In genomic region chr5:137759971-137760412, GRCm38 (mm10) we compare ENCODE assay signal across 8 mouse cellular contexts. TPM values are rescaled to one million over a fixed set of nuclear protein-coding genes. Genes with fewer than 3 reads are reported as not detected.
DNase-seq lines count a peak whose midpoint lies in the region; ATAC-seq and TF ChIP-seq lines count a peak whose summit lies in the region.

No protein-coding gene starts in this region.

- no peak overlapping the region for H3K9ac ChIP-seq in lung, embryonic 16.5 days (ENCODE audit: low read length)

- no peak overlapping the region for H3K27ac ChIP-seq in cerebellum, adult 2 months (ENCODE audit: insufficient read depth, low read length)
- peak overlapping the region; percentile 11; the same call in 1 of the 2 replicates for H3K27ac ChIP-seq in lung, embryonic 16.5 days (ENCODE audit: low read length)

- H3K4me1 ChIP-seq in cerebellum, adult 2 months (ENCODE audit: control insufficient read depth, insufficient read depth, low read length) = peaks cover 20% of the 10 kb centered on the region
- H3K4me1 ChIP-seq in lung, embryonic 16.5 days (replicated peaks; ENCODE audit: control insufficient read depth, insufficient read depth, low read length) = peaks cover 14% of the 10 kb centered on the region

- no peak overlapping the region for H3K4me3 ChIP-seq in cerebellum, adult 2 months (replicated peaks; ENCODE audit: insufficient read depth, low read depth, low read length)
- no peak overlapping the region for H3K4me3 ChIP-seq in lung, embryonic 16.5 days (ENCODE audit: low read length)

- H3K27me3 ChIP-seq in cerebellum, adult 2 months (ENCODE audit: control insufficient read depth, insufficient read depth, low read length) = no peaks in the 10 kb centered on the region
- H3K27me3 ChIP-seq in lung, embryonic 16.5 days (ENCODE audit: control insufficient read depth, insufficient read depth, low read depth, low read length) = no peaks in the 10 kb centered on the region

- peak; percentile 77 for TF ChIP-seq CTCF in cerebellum, adult 2 months (IDR thresholded peaks at IDR 0.05; ENCODE audit: borderline replicate concordance, insufficient read depth, low read depth, low read length)

- no peaks in the 10 kb centered on the region for H3K9me3 ChIP-seq in lung, embryonic 16.5 days (ENCODE audit: control insufficient read depth, low read length)

- peaks cover 12% of the 10 kb centered on the region for H3K36me3 ChIP-seq in lung, embryonic 16.5 days (ENCODE audit: control insufficient read depth, insufficient read depth, low read length)

- TF ChIP-seq POLR2A in cerebellum, adult 2 months (IDR thresholded peaks at IDR 0.05; ENCODE audit: borderline replicate concordance, insufficient read depth, low read length) = no peak; the same call in 1 of the 2 replicates

- peak; percentile 97 for DNase-seq in MN1 (ENCODE audit: low spot score)
- DNase-seq in cerebellum, adult 2 months = peak; percentile 88 to 89
- peak; percentile 72 for DNase-seq in forelimb bud, embryonic 11.5 days (ENCODE audit: low read depth, low spot score)
- DNase-seq in layer of hippocampus, adult 9-11 months = peak; percentile 97
- peak; percentile 85 for DNase-seq in ovary, postnatal 14 days (ENCODE audit: low spot score)
- peak; percentile 86 for DNase-seq in thymus, postnatal 14 days

- no peak overlapping the region for H3K4me2 ChIP-seq in lung, embryonic 16.5 days (ENCODE audit: low read depth, low read length)

- 19% methylated on average over 4 of the region's 4 CpGs for WGBS in cerebellum, adult 2 months
- WGBS in lung, embryonic 16.5 days = 32% methylated on average over 4 of the region's 4 CpGs

- ATAC-seq in hematopoietic stem cell, adult 5-6 weeks (replicated peaks in 1 of 2; ENCODE audit: insufficient read depth in 1 of 2, low FRiP score in 2 of 2, low TSS enrichment in 1 of 2, low read depth in 1 of 2, poor library complexity in 2 of 2, severe bottlenecking in 2 of 2) = peak; percentile 77 to 87
- ATAC-seq in lung, embryonic 16.5 days (ENCODE audit: low read depth) = peak; percentile 90

RNA-seq across cellular contexts. Expression of gene Tsc22d4, which starts 14.5 kb away (rescaled TPM):
- 465 and 497 TPM in 2 replicates for polyA plus RNA-seq in cerebellum, adult 2 months (2012; rRNA removed)
- total RNA-seq in hematopoietic stem cell, adult 5-6 weeks (2017) = 61.0 and 67.7 TPM in 2 replicates
- polyA plus RNA-seq in lung, embryonic 16.5 days (2015; fragmentation: Nextera tagmentation; extraction: Ambion mirVana) = 140 and 146 TPM in 2 replicates

RNA-seq across cellular contexts. Expression of gene Nyap1, which starts 18.6 kb away (rescaled TPM):
- 59.1 and 60.7 TPM in 2 replicates for polyA plus RNA-seq in cerebellum, adult 2 months (2012; rRNA removed)
- total RNA-seq in hematopoietic stem cell, adult 5-6 weeks (2017) = 0.05 and 0.25 TPM in 2 replicates
- polyA plus RNA-seq in lung, embryonic 16.5 days (2015; fragmentation: Nextera tagmentation; extraction: Ambion mirVana) = 1.6 and 1.9 TPM in 2 replicates

RNA-seq across cellular contexts. Expression of gene Ppp1r35, which starts 18.7 kb away (rescaled TPM):
- 47.0 and 48.2 TPM in 2 replicates for polyA plus RNA-seq in cerebellum, adult 2 months (2012; rRNA removed)
- 15.3 and 61.5 TPM in 2 replicates for total RNA-seq in hematopoietic stem cell, adult 5-6 weeks (2017)
- polyA plus RNA-seq in lung, embryonic 16.5 days (2015; fragmentation: Nextera tagmentation; extraction: Ambion mirVana) = 25.9 and 30.5 TPM in 2 replicates

RNA-seq across cellular contexts. Expression of gene Mepce, which starts 27.5 kb away (rescaled TPM):
- polyA plus RNA-seq in cerebellum, adult 2 months (2012; rRNA removed) = 38.9 and 41.9 TPM in 2 replicates
- total RNA-seq in hematopoietic stem cell, adult 5-6 weeks (2017) = 30.4 and 31.8 TPM in 2 replicates
- polyA plus RNA-seq in lung, embryonic 16.5 days (2015; fragmentation: Nextera tagmentation; extraction: Ambion mirVana) = 10.0 and 10.5 TPM in 2 replicates

RNA-seq across cellular contexts. Expression of gene Zcwpw1, which starts 27.6 kb away (rescaled TPM):
- 11.2 and 12.4 TPM in 2 replicates for polyA plus RNA-seq in cerebellum, adult 2 months (2012; rRNA removed)
- total RNA-seq in hematopoietic stem cell, adult 5-6 weeks (2017) = 21.3 and 27.6 TPM in 2 replicates
- 24.3 and 26.8 TPM in 2 replicates for polyA plus RNA-seq in lung, embryonic 16.5 days (2015; fragmentation: Nextera tagmentation; extraction: Ambion mirVana)

Comparison
In these comparisons a context has a peak if more than half of its experiments do, and no peak if none do; other contexts are left out.
1. RNA of gene Nyap1, which starts 18.6 kb away (polyA plus RNA-seq): 59.1 to 60.7 TPM in cerebellum, adult 2 months; 1.6 to 1.9 TPM in lung, embryonic 16.5 days; every median in the first group is over 10 times any median in the second.
2. Peak in every context shown above with its lines, with median percentiles within 50 percentile points of each other: DNase-seq.